Mouse (Mus musculus) mouse trophoblast stem cell (cell line): Measurements from ENCODE around the gene Atp6v1b1.

Experiments
- in situ Hi-C, 2 experiments: fragments of 300-500 bp; cut with MseI, MboI; formaldehyde crosslinking; loops; 2 replicates in 1 of 2; 3 replicates in 1 of 2; pipeline ENCODE4 v1.15.1; 2025

Atp6v1b1 gene

DNA sequence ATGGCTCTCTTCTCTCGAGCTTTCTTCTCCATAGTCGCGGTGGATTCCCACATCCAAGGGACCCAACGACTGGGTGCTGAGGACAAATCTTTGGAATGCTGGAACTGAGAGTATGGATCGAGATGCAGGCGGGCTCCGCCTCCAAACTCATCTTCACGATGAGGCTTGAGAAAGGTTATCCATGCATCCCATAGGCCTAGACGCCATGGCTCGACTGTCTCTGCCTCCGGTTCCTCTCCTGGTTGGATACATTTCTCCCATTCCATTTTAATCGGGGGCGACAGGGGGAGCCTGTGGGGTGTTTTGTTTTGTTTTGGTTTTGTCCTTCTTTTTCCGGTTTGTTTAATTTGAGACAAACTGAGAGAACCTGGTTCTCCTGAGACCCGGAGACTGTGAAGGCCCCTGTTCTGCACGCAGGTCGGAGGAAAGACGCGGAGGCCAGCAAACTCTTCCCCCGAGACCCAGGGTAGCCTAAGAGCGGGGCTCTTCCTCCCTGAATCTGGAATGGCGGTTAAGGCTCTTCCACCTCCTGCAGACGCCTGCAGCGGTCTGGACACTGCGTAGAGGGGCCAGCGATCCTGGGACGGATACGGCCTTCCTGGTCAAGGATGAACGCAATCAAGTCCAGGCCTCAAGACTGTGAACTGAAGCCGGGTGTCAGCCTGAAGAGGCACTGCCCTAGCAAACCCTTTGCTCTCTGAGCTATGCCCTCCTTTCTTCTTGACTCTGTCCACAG, 27.2 kb upstream of the Atp6v1b1 start:
- in situ Hi-C loops = no loop called here

DNA sequence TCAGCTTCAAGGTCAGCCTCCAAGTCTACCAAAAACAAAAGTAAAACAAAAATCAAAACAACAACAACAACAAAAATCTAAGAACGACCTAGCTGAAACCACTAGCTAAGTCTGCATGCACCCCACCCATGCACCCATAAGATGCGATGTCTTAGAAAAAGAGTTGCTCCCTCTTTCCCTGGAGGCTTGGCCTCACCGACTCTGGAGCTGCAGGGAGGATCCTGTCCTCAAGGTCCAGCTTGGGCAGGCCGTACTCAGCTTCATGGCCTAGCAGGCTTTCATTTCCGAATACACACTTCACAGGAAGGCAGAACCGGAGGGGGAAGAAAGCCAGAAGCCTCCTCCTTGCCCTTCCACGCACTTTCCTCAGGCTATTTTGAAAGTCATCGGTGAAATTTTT, 25.8 kb upstream of the Atp6v1b1 start:
- in situ Hi-C loops = no loop called here

DNA sequence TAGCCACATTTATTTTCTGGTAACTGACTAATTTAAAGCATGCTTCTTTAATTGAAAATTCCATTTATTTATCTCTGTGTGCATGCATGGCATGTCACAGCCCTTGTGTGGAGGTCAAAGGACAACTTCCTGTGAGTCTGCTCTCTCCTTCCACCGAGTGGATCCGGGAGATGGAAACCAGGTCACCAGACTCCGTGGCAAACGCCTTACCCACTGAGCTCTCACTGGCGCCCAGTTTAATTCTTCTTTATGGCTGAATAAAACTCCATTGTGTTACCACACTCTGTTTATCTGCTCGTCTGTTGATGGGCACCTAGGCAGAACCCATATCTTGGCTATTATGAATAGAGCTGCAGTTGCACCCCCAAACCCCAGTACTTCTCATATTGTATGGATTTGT, 20.3 kb upstream of the Atp6v1b1 start:
- in situ Hi-C loops = no loop called here

DNA sequence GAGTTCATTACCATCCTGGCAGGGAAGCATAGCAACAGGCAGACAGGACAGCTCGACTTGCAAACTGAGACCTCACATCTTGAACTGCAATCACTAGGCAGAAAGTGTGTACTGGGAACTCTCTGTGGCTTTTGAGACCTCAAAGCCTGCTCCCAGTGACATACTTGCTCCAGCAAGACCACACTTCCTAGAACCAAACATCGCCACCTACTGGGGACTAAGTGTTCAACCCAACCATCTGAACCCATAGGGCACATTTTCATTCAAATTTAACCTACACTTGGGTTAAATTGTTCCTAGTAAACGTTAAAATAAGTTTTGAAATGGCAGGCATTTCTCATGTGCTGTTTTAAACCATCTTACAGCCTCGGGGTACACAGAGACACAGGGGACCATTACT, 15.6 kb upstream of the Atp6v1b1 start:
- in situ Hi-C loops = no loop called here

DNA sequence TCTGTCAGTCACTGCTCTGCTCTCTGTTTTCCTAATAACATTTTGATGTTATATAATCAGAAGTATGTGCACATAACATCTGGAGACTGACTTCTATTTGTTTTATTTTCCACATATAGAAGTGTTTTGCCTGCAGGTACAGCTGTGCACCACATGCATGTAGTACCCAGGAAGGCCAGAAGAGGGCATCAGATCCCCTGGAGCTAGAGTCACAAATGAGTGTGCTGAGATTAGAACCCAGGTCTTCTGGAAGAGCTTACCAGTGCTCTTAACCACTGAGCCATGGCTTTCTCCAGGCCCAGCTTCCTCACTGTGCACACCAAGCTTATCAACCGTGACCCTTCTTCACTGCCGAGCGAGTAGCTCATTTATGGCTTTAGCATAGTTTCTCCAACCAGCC, 14.3 kb upstream of the Atp6v1b1 start:
- in situ Hi-C loops = no loop called here

DNA sequence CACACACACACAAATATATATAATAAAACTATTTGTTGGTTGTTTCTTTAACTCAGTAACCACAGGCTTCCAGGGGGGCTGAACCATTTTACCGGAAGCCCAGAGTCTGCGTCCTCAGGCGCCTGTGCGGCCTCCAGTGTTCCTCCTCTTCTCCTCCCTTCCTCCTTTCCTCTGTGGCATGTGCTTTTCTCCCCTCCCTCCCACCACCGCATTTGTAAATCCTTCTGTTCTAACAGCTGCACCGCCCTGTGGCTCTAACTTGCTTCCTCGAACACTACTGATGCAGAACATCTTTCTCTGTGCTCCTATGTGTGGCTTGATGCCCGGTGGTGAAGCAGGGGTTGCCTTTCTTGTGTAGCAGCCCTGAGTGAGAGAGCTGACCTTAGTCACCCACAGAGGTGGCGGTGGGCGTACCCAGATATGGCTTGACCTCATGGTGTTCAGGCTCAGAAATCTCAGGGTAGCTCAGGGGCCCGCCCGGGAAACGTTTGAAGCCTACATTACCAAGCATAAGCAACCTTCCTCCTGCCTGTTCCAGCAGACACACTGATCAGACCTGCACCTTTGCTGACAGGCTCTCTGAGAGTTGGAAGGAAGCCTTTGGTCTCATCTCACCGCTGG, 13.3 kb upstream of the Atp6v1b1 start:
- in situ Hi-C loops = no loop called here

DNA sequence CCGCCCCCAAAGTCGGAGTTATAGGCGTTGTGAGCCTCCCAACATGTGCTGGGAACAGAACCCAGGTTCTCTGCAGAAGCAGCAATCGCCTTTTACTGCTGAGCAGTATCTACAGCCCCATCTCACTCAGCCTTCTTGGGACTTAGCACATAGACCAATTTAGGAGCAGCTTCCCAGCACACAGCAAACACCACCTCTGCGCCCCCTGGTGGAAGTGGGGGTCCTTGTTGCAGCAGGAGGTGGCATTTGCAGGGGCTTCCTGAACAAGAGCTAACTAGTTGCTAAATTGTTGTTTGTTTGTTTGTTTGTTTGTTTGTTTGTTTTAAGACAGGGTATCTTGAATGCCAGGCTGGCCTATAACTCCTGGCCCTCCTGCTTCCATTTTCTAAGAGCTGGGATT, 11.7 kb upstream of the Atp6v1b1 start:
- in situ Hi-C loops = loop anchor here in 1 of 2 experiments (5.0 kb wide), 1 partner anchor 39 kb away; no protein-coding TSS in a partner anchor

DNA sequence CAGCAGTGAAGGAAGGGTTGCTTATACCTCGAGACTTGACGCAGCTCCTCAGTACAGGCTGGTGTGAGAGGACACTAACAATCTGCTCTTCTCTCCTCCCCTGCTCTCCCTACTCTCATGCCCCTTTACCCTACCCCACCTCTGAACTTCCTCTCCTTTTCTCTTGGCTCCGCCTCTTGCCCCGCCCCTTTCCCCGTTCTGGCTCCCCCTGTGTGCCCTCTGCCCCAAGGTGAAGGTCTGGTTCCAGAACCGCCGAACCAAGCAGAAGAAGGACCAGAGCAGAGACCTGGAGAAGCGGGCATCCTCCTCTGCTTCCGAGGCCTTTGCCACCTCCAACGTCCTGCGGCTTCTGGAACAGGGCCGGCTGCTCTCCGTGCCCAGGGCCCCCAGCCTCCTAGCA, 5.5 kb upstream of the Atp6v1b1 start:
- in situ Hi-C loops = loop anchor here in 1 of 2 experiments (5.0 kb wide), 1 partner anchor 50 kb away; no protein-coding TSS in a partner anchor

DNA sequence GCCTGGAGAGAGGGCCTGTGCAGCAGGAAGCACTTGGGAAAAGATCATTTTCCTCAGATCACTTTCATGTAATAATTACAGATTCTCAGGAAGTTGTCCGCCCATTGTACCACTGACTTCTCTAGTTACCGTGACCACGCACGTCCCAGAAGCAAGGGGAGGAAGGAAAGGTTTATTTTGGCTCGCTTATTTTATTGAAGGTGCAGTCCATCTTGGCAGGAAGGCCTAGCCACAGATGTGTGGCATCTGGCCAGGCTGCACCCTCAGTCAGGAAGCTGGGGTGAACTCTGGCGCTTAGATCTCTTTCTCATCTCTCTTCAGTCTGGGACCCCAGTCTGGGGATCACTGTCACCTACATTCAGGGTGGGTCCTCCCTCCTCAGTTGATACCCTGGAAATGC, 4.2 kb upstream of the Atp6v1b1 start:
- in situ Hi-C loops = loop anchor here in 1 of 2 experiments (5.0 kb wide), 1 partner anchor 51 kb away; no protein-coding TSS in a partner anchor

DNA sequence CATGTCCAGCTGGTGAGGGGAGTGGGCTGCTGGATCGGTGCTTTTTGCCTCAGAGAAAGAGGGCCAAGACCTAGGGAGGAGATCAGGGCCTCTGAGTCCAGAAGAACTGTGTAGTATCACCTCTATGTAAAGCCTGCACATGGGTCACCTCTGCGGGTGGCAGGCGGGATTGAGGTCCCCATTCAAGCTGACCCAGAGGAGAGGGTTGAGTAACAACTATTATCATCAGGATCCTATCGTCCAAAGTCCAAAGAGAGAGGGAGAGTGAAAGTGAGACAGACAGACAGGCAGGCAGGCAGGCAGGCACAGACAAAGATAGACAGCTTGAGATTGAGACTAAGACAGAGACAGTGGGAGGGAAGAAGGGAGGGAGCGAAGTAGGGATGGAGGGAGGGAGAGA, 422 bp downstream of the Atp6v1b1 start:
- in situ Hi-C loops = no loop called here

DNA sequence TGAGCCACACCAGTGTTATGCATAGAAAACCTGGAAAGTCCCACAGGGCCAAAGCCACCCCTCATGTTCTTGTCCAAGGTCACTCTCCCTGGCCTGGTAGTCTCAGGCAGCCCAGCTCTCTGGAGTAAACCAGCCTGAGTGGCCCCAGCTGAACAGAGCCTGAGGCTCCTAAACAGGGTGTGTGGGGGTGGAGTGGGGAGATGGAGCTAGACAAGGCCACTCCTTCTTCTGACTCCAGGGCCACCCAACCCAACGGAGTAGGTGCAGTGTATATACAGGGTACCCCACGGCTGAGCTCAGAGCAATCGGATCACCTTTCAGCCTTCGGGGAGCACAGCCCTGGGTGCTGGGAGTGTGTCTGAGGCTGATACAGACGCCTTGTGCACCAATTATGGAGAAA, 1.3 kb downstream of the Atp6v1b1 start:
- in situ Hi-C loops = no loop called here

DNA sequence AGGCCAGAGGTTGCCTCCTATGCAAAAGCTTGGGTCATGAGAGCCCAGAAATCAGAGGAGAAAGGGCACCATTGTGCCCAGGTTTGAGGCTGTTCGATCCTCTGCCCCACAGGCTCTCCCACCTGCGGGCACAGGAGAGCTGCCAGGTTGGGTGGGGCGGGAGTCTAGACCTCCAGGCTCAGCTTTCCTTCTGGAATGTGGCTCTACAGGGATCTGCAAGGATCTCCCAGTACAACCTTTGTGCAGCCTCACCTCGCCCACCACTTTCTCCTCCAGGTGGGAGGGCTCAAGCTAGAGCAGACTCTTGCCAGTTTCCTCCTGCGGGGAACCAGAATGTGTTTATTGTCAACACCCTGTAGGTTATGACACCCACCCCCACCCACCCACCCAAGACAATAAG, 1.8 kb downstream of the Atp6v1b1 start:
- in situ Hi-C loops = no loop called here

DNA sequence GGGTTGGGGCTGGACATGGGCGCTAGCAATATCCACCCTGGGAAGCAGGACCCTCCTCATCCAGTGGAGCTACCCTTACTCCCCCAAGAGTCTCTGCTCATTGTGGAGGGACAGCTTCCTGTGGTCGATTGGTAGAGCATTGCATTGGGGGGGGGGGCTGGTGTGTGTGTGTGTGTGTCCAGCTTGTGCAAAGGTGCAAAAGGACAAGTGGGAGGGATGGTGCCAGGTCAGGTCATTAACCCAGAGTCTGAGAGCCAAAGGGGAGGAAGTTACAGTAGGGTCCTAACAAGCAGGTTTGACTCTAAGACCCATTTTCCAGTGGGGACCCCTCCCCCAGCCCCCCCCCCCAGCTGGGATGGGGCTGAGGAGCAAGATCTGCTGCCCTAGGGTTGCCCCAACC, 2.7 kb downstream of the Atp6v1b1 start:
- in situ Hi-C loops = no loop called here

DNA sequence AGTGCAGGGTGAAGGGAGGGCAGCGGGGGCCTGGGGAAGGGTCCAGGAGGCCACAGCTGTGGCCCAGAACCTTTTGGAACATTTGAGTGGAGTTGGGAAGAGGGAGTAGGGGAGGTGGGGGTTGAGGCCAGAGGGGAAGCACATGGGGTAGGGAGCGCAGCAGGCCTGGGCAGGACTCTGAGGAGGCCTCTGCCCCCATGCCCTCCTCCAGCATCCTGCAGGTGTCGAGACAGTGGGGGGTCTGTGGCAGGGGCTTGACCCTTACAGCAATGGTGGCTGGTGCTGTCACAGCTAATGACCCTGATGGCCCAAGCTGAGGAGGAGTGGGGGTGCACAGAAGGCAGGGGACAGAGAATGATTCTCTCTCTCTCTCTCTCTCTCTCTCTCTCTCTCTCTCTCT, 6.5 kb downstream of the Atp6v1b1 start:
- in situ Hi-C loops = no loop called here

DNA sequence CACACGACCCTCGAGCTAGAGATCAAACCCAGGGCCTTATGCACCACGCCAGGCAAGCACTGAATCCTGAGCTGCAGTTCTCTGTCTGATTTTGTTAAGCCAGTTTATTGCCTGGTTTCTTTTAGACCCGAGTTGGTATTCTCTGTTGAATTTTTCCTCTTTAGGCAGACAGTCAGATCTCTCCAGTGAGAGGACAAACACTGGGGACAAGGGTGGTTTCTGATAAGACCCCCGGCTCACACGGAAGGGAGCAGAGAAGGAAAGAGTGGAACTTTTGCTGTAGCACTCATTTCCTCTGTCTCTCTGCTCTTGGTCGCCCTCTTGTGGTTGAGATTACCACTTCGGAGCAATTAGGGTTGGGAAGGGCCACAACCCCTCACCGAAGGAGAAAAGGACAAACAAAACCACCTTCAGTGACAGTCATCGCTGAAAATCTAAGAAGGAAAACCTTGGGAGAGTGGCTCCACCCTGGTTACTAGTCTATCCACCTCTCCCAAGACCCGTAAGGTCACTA, 7.4 kb downstream of the Atp6v1b1 start:
- in situ Hi-C loops = no loop called here

DNA sequence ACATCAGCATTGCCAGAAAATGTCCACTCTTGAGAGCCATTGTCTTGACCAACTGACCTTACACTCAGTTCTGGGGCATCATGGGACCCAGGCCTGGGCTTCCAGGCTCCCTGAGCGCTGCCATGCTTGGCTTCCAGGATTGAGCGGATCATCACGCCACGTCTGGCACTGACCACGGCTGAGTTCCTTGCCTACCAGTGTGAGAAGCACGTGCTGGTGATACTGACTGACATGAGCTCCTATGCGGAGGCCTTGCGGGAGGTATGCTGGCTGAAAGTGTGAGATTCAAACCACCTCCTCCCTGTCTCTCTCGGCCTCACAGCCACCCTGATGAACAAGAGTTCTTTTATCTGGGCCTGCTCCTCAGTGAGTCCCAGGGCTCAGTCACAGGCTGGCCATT, 13.3 kb downstream of the Atp6v1b1 start:
- in situ Hi-C loops = no loop called here

DNA sequence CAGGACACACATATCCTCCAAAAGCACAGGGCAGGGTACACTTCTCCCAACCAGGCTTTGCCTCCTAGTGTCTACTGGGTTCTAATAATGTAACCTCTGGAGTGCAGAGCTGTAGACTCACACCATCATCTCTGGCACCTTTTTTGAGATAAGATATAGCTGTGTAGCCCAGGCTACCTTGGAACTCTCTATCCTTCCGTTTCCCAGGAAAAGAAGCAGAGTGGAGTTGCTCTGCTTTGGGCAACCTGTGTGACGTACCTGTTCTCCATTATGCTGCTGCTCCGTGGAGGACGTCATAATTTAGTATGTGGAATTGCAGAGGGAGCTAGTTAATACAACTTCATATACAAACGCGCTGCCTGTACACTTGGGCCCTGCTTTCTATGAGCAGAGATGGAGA, 19.6 kb downstream of the Atp6v1b1 start, which contains the start of gene Ankrd53:
TSS of gene Ankrd53 (plus strand) at position 301 of the 400 bp plus-strand sequence.
- in situ Hi-C loops = no loop called here

DNA sequence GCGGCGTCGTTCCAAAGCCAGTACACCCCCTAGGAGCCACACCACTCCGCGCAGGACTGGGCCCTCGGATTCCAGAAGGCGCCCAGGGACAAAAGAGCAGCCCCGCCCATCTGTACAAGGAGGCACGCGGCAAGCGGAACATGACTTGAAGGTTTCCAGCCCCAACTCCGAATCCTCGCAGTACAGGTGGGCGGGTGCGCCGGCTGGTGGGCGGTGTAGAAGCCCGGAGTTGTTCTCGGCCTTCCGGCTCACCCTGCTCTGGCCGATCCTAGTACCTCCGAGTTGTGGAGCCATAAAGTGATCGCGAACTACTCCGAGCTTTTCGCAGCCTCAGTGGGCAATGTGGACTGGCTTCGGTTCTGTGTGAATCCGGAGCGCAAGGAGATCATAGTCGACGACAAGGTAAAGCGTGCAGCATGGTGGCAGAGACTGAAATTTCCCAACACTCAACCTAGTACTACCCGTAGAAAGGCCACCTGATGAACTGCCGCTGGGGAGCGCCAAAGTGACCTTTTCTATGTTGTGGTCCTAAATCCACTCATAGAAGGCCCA, 20.2 kb downstream of the Atp6v1b1 start:
- in situ Hi-C loops = no loop called here

DNA sequence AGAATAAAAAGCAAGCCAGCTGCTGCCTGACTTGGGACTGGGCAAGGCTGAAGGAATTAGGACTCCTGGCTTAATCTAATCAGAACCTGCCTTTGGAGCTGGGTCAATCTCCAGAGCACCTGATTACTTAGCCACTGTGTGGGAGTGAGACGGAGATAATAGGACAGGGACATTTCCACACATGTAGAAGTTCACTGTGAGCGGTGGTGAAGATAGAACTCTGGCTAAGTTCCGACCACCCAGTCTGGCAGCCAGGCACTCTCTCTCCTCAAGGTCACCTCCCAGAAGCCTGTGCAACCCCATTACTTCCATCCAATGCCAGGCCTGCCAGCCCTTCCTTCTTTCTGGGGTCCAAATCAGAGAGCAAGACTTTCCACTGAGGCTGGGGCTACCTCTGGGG, 24.2 kb downstream of the Atp6v1b1 start:
- in situ Hi-C loops = no loop called here

DNA sequence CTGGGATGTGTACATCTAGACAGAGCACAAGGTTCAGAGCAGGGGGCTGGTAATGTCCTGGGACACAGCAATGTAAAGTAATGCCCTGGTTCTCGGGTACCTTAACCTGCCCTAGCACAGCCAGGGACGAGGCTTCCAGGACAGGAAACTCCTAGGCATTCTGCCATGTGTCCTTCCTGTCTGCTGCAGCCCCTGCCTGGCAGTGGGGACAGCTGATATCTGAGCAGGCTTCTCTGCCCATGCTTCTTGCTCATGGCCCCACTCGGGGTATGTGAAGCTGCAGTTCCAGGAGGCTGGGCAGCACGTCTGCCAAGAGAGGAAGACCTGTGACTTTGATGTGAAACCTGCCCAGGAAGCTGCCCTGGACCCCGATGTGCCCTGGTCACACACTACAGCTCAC, 25.7 kb downstream of the Atp6v1b1 start:
- in situ Hi-C loops = no loop called here

DNA sequence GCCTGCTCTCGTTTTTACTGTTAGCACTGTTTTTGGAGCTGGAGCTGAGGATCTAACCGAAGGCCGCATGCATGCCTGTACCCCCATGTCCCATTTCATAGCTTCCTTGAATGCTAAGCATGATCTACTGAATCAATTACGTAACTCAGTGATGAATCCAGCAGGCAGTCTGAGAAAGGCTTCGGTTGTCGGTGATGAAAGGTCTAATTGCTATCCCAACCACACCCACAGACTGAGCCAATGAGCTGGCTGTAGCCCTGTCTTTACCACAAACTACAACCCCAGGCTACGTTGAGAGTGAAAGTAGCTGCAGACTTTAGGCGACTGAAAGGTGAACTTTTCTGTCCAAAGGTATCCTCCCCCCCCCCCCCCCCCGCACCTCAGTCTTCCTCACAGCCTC, 31.3 kb downstream of the Atp6v1b1 start:
- in situ Hi-C loops = no loop called here

DNA sequence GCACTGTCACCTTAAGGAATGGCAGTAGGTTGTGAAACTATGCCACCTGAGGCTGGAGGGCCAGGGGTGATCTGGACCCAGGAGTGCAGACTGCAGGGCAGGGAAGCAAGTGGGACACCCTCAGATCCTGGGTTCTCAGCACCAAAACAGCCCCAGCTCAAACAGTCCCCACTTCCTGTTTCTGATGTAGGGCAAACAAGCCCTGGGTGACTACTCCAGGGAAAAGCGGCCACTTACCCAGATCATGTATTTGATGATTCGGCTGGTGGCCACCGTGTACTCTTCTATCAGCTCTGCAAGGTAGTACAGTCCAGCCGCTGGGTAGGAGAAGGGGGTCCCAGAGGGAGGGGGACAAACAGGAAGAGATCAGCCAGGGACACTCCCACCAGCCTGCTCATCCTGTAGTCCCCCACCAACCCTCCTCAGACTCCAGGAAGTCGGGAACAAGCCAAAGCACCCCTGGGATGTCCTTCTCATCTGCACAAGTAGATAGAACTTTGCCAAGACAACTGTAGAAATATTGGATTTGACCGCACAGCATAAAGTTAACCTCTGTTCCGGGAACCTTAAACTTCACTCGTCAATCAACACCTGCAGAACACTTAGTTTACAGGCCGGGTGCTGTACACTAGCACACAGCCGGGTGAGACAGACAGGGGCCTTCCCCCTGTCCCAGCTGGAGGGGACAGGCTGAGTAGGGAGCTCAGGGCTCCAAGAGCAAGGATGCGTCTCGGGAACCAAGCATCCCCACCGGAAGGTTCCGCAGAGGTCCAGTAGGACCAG, 32.2 kb downstream of the Atp6v1b1 start:
- in situ Hi-C loops = no loop called here
